Mouse (Mus musculus): Measurements from ENCODE around the gene Scai. TPM values are rescaled to one million over a fixed set of nuclear protein-coding genes. Genes with fewer than 3 reads are reported as not detected.

Scai gene
- polyA plus RNA-seq, 1 experiment from 2014 or later = 16.6 TPM

Other genes with a start within 250 kb of the Scai start
- gene Wdr38, start 193.3 kb downstream of the Scai start, polyA plus RNA-seq (2014; fragmentation: Nextera tagmentation; extraction: Ambion mirVana) = 1.1 and 1.8 TPM in 2 replicates
- 119 and 124 TPM in 2 replicates for gene Arpc5l, start 185.4 kb downstream of the Scai start, polyA plus RNA-seq (2014; fragmentation: Nextera tagmentation; extraction: Ambion mirVana)
- 1,103 and 1,116 TPM in 2 replicates for gene Rpl35, start 185.1 kb downstream of the Scai start, polyA plus RNA-seq (2014; fragmentation: Nextera tagmentation; extraction: Ambion mirVana)
- 36.1 and 38.6 TPM in 2 replicates for gene Golga1, start 125.2 kb downstream of the Scai start, polyA plus RNA-seq (2014; fragmentation: Nextera tagmentation; extraction: Ambion mirVana)
- 70.4 and 82.7 TPM in 2 replicates for gene Ppp6c, start 35.7 kb upstream of the Scai start, polyA plus RNA-seq (2014; fragmentation: Nextera tagmentation; extraction: Ambion mirVana)